Mouse (Mus musculus) limb, embryonic 12.5 days (tissue): ENCODE results near the gene Os9. TPM values are rescaled to one million over a fixed set of nuclear protein-coding genes. Genes with fewer than 3 reads are reported as not detected.
"Not testable (repeated sequence)": the region's sequence is repeated elsewhere in the genome, so short reads cannot be mapped to it uniquely, and the experiment has no call there.

Experiments used
- ATAC-seq: fragments of 200-750 bp; cut with Nextera tagmentation; 2 replicates; pipeline ENCODE4 v1.8.0; 2017; ENCODE audit warnings: low read depth, moderate TSS enrichment; ENCODE audit not compliant: insufficient number of reproducible peaks, insufficient read depth, low FRiP score, low TSS enrichment
- H3K27ac ChIP-seq: fragments of 300-500 bp; sonication (generic); 2 replicates; pipeline ENCODE4 v1.5.1; 2016; ENCODE audit warnings: mild to moderate bottlenecking, moderate library complexity
- H3K27me3 ChIP-seq: fragments of 300-500 bp; sonication (generic); 2 replicates; pipeline ENCODE4 v1.6.1; 2016; ENCODE audit warnings: mild to moderate bottlenecking, moderate library complexity
- H3K36me3 ChIP-seq: fragments of 300-500 bp; sonication (generic); 2 replicates; pipeline ENCODE4 v1.6.1; 2016; ENCODE audit warnings: mild to moderate bottlenecking, moderate library complexity
- H3K4me1 ChIP-seq: fragments of 300-500 bp; sonication (generic); replicated peaks from 2 replicates; pipeline ENCODE4 v1.6.1; 2016
- H3K4me2 ChIP-seq: fragments of 300-500 bp; sonication (generic); 2 replicates; pipeline ENCODE4 v1.6.1; 2016; ENCODE audit warnings: mild to moderate bottlenecking, moderate library complexity
- H3K4me3 ChIP-seq: fragments of 300-500 bp; sonication (generic); replicated peaks from 2 replicates; pipeline ENCODE4 v1.5.1; 2016; ENCODE audit warnings: mild to moderate bottlenecking
- H3K9ac ChIP-seq: fragments of 300-500 bp; sonication (generic); replicated peaks from 2 replicates; pipeline ENCODE4 v1.6.1; 2016; ENCODE audit warnings: mild to moderate bottlenecking, moderate library complexity
- H3K9me3 ChIP-seq: fragments of 300-500 bp; sonication (generic); 2 replicates; pipeline ENCODE4 v1.6.1; 2016; ENCODE audit warnings: mild to moderate bottlenecking, moderate library complexity
- WGBS: fragments of 180-500 bp; shearing (Covaris S2); methylation state at CpG from one replicate; pipeline ENCODE4 v1.1.7; 2016; 5-methylcytosine and 5-hydroxymethylcytosine counted together
- polyA plus RNA-seq: library from polyadenylated mRNA; unstranded; fragments of >200 nt; fragmentation: Nextera tagmentation; extraction: Ambion mirVana; gene quantifications from 2 replicates; pipeline ENCODE4 v1.2.1, GENCODE M21; 2016

Os9 gene
- polyA plus RNA-seq, 1 experiment from 2014 or later, result 58.7 TPM

DNA sequence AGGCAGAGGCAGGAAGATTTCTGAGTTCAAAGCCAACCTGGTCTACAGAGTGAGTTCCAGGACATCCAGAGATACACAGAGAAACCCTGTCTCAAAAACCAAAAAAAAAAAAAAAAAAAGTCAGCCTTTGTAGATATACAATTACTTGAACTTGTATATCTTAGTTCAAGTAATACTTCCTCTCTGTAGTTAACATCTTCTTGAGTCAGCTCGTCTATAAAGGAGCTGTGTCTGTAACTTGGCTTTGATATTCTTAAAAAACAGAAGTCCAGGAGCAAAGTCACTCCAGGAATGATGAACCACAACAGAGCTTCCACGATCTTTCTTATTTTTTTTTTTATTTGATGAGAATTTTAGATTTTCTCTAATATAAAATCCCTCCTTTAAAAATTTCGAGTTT lies 39.8 kb upstream of the Os9 start:
- H3K27ac ChIP-seq, result no peak overlapping the region
- 75% methylated on average over 3 of the region's 3 CpGs for WGBS

DNA sequence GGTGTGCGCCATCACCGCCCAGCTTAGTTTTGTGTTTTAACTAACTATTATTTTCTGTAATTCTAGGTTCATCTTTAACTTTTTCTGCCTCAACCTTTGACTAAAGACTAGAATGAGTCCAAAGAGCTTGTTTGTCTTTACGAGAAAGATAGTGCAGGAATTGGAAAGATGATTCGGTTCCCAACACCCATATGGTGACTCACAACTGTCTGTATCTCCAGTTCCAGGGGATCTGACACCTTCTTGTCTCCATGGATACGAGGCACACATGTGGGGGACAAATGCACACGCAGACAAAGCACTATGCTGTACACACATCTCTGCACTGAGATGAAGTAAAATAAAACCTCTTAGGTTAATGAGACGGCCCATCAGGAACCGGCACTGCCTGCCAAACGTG lies 39.1 kb upstream of the Os9 start:
- Histone ChIP-seq H3K9ac (no peak overlapping the region), H3K27me3 (peaks cover 24% of the 10 kb centered on the region), H3K27ac (no peak overlapping the region), H3K9me3 (no peaks in the 10 kb centered on the region), H3K36me3 (no peaks in the 10 kb centered on the region), H3K4me3 (no peak overlapping the region), H3K4me2 (no peak overlapping the region), H3K4me1 (no peaks in the 10 kb centered on the region)
- ATAC-seq, result no peak
- WGBS, result 81% methylated on average over 9 of the region's 9 CpGs

More for the DNA sequence above, 39.8 kb upstream of the Os9 start:
- Histone ChIP-seq H3K9me3 (no peaks in the 10 kb centered on the region), H3K4me2 (no peak overlapping the region), H3K9ac (no peak overlapping the region), H3K4me3 (no peak overlapping the region), H3K36me3 (no peaks in the 10 kb centered on the region), H3K27me3 (peaks cover 31% of the 10 kb centered on the region), H3K4me1 (peaks cover 6% of the 10 kb centered on the region)
- ATAC-seq, result no peak

DNA sequence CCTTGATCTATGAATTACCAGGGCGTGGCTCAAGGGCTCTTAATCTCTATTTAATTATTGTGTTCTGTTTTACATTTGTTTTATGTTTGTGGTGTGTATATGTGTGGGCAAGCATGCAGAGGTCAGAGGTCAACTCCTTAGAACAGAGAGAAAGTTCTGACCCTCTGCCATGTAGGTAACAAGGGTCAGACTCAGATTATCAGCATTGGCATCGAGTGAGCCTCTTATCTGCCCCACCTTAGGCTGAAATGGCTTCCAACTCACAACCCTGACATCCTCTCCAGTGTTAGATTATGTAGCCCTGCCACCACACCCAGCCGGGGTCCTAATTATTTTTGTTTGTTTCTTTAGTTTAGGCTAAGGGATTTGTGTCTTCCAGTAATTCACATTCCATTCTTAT lies 37.5 kb upstream of the Os9 start:
- Histone ChIP-seq H3K4me3 (no peak overlapping the region), H3K4me1 (no peaks in the 10 kb centered on the region), H3K9me3 (no peaks in the 10 kb centered on the region), H3K27ac (no peak overlapping the region), H3K4me2 (no peak overlapping the region), H3K27me3 (peaks cover 10% of the 10 kb centered on the region), H3K9ac (no peak overlapping the region), H3K36me3 (no peaks in the 10 kb centered on the region)
- WGBS, result 68% methylated on average over 3 of the region's 3 CpGs
- no peak for ATAC-seq

DNA sequence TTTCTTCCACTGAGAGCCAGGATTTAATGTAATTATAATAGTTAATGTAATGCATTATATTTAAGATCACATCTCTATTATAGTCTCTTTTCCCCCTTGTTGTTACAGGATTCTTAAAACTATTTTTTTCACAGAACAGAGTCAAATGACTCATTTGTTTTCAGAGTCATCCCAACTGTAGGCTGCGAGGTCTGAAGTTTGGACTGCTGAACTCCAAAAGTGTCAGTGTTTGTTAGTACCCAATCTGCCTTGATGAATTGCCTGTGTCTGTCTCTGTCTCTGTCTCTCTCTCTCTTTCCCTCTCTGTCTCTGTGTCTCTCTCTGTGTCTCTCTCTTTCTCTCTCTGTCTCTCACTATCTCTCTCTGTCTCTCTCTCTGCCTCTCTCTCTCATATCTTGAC lies 35.6 kb upstream of the Os9 start:
- H3K9me3 ChIP-seq, result no peaks in the 10 kb centered on the region

DNA sequence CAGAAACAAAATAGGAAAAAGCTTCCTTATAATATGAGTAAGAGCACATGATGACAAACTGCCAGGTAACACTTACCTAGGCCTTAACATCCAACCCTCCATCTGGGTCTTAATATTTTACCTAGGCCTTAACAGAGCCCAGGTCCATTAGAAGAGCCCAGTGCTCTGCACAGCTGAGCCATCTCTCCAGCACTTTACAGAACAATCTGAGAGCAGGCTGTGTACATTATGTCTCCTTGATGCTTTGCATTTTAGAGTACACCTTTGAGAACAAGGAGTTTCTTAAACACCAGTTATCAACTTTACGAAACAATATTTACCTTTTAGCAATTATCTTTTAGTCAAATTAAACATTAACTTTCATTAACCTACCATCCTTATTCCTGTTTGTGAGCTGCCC lies 35.2 kb upstream of the Os9 start:
- WGBS, result 98% methylated on average over 1 of the region's 1 CpGs
- no peaks in the 10 kb centered on the region for H3K36me3 ChIP-seq
- no peak overlapping the region for H3K27ac ChIP-seq
- no peaks in the 10 kb centered on the region for H3K27me3 ChIP-seq
- H3K9me3 ChIP-seq, result no peaks in the 10 kb centered on the region
- no peak overlapping the region for H3K4me2 ChIP-seq
- H3K4me3 ChIP-seq, result no peak overlapping the region
- no peaks in the 10 kb centered on the region for H3K4me1 ChIP-seq
- H3K9ac ChIP-seq, result no peak overlapping the region
- no peak for ATAC-seq

More for the DNA sequence above, 35.6 kb upstream of the Os9 start:
- no peak for ATAC-seq
- Histone ChIP-seq H3K4me3 (no peak overlapping the region), H3K27me3 (no peaks in the 10 kb centered on the region), H3K9ac (no peak overlapping the region), H3K27ac (no peak overlapping the region), H3K4me2 (no peak overlapping the region), H3K4me1 (no peaks in the 10 kb centered on the region), H3K36me3 (no peaks in the 10 kb centered on the region)
- 73% methylated on average over 1 of the region's 1 CpGs for WGBS

DNA sequence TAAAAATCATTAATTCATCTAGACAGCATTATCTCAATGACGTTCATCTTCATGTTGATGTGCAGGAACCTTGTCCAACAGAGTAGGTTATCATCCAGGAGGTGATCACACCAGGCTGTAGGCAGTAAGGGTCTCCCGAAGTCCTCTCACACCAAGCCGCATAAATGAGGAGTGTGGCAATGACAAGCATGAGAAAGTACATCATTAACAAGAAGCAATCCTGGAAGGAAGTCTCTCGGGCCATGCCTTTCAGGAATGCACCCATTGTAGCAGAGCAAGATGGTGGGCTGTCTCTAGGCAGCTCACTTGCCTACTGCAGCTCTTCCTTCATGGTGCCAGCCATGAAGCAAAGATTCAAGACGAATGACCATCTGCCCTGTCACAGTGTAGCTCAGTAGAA lies 33.7 kb upstream of the Os9 start:
- ATAC-seq, result no peak
- Histone ChIP-seq H3K9me3 (no peaks in the 10 kb centered on the region), H3K4me2 (no peak overlapping the region), H3K4me3 (no peak overlapping the region), H3K36me3 (no peaks in the 10 kb centered on the region), H3K9ac (no peak overlapping the region), H3K4me1 (no peaks in the 10 kb centered on the region), H3K27me3 (no peaks in the 10 kb centered on the region), H3K27ac (no peak overlapping the region)
- 83% methylated on average over 5 of the region's 5 CpGs for WGBS

DNA sequence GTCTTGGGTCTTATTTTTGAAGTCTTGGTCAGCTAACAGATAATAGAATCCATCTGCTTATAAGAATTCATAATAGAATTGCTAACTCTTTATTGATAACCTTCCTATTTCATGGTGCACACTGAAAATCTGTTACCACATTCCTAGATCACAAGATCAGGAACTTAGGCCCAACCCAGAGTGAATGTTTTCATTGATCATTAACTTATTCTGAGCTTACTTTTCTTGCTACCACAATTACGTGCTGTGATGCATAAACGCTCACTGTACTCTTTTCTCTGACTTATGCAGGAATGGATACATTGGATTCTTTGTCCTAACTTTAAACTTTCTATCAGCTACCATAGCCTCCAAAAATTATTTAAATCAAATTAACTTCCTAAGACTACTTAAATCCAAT lies 33.3 kb upstream of the Os9 start:
- H3K27me3 ChIP-seq, result no peaks in the 10 kb centered on the region
- no peak overlapping the region for H3K27ac ChIP-seq
- 98% methylated on average over 2 of the region's 2 CpGs for WGBS
- H3K4me3 ChIP-seq, result no peak overlapping the region
- H3K9ac ChIP-seq, result no peak overlapping the region
- ATAC-seq, result no peak
- H3K4me2 ChIP-seq, result no peak overlapping the region
- H3K9me3 ChIP-seq, result no peaks in the 10 kb centered on the region
- H3K36me3 ChIP-seq, result no peaks in the 10 kb centered on the region
- no peaks in the 10 kb centered on the region for H3K4me1 ChIP-seq

DNA sequence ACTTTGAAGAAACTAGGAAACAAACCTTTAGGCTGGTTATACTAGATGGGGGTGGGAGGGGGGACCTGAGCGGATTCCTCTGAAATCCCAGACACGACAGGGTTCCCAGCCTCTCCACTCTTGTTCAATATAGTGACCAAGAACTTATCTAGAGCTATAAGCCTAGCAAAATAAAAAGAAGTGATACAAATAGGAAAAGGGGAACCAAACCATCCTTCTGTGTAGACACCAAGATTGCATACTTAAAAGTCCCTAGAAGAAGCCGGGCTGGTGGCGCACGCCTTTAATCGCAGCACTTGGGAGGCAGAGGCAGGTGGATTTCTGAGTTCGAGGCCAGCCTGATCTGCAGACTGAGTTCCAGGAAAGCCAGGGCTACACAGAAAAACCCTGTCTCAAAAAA lies 32.4 kb upstream of the Os9 start:
- no peak for ATAC-seq
- 92% methylated on average over 7 of the region's 7 CpGs for WGBS

DNA sequence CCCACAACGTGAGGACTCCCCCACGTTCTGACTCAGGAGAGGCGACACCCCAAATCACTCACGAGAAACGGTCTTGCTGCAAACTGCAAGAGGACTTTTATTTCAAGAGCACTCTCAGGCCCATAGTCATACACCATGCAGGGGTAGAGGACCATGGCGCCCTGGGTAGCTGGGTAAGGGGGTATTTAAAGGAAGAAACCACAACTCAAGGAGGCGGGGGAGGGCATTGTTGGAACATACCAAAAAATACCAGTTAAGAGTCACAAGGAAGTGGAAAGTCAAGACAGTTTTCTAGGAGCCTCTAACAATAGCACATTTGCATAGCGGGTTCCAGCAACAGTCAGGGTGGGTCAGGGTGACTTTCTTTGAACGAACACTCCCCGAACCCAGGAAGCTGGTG lies 31.6 kb upstream of the Os9 start:
- not testable (repeated sequence) for H3K9ac ChIP-seq

More for the DNA sequence above, 32.4 kb upstream of the Os9 start:
- no peaks in the 10 kb centered on the region for H3K4me1 ChIP-seq
- H3K4me2 ChIP-seq, result no peak overlapping the region
- H3K36me3 ChIP-seq, result no peaks in the 10 kb centered on the region
- no peaks in the 10 kb centered on the region for H3K27me3 ChIP-seq
- H3K4me3 ChIP-seq, result no peak overlapping the region
- no peak overlapping the region for H3K9ac ChIP-seq
- no peak overlapping the region for H3K27ac ChIP-seq
- no peaks in the 10 kb centered on the region for H3K9me3 ChIP-seq

DNA sequence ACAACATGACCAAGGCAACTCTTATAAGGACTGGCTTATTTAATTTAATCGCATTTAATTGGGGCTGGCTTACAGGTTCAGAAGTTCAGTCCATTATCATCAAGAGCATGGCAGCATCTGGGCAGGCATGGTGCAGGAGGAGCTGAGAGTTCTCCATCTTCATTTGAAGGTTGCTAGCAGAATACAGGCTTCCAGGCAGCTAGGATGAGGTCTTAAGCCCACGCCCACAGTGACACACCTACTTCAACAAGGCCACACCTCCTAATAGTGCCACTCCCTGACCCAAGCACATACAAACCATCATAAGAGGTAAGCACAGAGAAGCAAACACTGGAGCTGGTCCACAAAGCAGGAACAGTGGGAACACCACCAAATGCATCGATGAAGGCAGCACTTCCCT lies 30.3 kb upstream of the Os9 start:
- H3K36me3 ChIP-seq, H3K4me3 ChIP-seq, H3K9ac ChIP-seq, H3K4me2 ChIP-seq, H3K27ac ChIP-seq, H3K9me3 ChIP-seq, H3K27me3 ChIP-seq, ATAC-seq, H3K4me1 ChIP-seq: not testable (repeated sequence)
- 88% methylated on average over 3 of the region's 3 CpGs for WGBS

More for the DNA sequence above, 31.6 kb upstream of the Os9 start:
- not testable (repeated sequence) for H3K4me3 ChIP-seq, H3K27ac ChIP-seq, H3K36me3 ChIP-seq, H3K4me2 ChIP-seq, ATAC-seq, H3K9me3 ChIP-seq, H3K27me3 ChIP-seq, H3K4me1 ChIP-seq
- WGBS, result 87% methylated on average over 10 of the region's 10 CpGs

DNA sequence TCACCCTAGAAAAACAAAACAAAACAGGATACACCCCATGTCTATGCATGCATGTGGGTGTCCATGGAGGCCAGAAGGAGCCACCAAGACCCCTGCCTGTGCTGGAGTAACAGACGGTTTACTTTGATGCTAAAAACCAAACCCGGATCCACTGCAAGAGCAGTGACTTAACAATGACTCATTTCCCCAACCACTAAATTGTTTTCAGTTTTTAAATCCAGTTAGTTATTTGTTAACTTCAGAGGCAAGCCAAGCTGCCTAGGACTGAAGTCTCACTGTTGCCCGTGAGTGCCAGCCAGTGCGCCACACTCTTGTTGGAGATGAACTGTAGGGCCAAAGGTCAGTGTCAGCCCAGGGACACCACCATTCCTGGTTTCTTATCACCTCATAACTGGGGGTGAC lies 29.5 kb upstream of the Os9 start:
- WGBS, result 83% methylated on average over 4 of the region's 4 CpGs
- Histone ChIP-seq H3K36me3 (no peaks in the 10 kb centered on the region), H3K4me3 (no peak overlapping the region), H3K27me3 (no peaks in the 10 kb centered on the region), H3K4me1 (no peaks in the 10 kb centered on the region), H3K9ac (no peak overlapping the region), H3K27ac (no peak overlapping the region), H3K9me3 (no peaks in the 10 kb centered on the region), H3K4me2 (no peak overlapping the region)
- ATAC-seq, result no peak

DNA sequence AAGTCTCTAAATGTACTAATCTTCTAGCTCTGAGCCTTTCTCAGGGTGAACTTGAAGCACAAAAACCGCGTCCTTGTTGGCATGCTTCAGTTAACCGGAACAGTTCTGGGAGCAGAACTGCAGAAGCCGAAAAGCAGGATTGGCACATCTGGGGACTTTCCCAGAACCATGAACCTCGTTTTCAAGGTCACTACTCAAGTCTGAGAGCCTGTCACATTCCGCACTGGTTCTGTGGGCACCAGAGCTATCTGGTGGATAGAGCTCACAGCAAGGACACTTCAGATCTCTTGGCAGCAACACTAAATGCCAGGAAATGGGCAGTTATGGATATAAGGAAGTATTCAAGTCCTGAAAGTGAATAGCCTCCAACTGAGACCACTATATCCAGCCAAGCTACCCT lies 26.2 kb upstream of the Os9 start:
- Histone ChIP-seq H3K4me2 (no peak overlapping the region), H3K27me3 (no peaks in the 10 kb centered on the region), H3K9ac (no peak overlapping the region), H3K36me3 (no peaks in the 10 kb centered on the region), H3K4me3 (no peak overlapping the region), H3K9me3 (no peaks in the 10 kb centered on the region), H3K4me1 (no peaks in the 10 kb centered on the region), H3K27ac (no peak overlapping the region)
- WGBS, result 80% methylated on average over 6 of the region's 6 CpGs
- no peak for ATAC-seq
